Mouse (Mus musculus) frontal cortex, postnatal 10 days (tissue): Measurements from ENCODE around the gene Pltp.

ENCODE experiments used
- DNase-seq, 2 experiments: peaks; one replicate each; pipeline ENCODE4 v3.0.0; 2022; ENCODE audit warnings: low spot score in 2 of 2, mixed read lengths in 1 of 2

Gene Pltp

GRCm38 (mm10) chr2:164850061-164850460, 7.5 kb downstream of the Pltp start:
- DNase-seq: no peak

GRCm38 (mm10) chr2:164845782-164846181, 11.7 kb downstream of the Pltp start:
- DNase-seq: no peak

GRCm38 (mm10) chr2:164835164-164835563, 22.3 kb downstream of the Pltp start:
- no peak for DNase-seq

DNA sequence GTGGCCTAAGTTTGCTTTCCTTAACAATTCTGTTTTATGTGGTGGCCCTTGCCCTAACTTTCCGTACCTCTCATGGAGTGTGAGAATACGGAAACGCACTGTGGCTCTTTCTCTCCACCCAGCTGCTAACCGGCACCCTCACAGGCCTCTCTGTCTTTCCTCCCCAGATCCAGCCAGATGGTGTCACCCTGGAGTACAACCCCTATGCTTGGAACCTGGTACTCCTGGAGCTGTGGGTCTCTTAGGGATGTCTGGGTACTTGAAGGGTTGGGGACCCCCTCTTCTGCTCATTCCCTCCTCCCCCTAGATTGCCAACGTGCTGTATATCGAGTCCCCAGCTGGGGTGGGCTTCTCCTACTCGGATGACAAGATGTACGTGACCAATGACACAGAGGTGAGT, 23.0 kb downstream of the Pltp start:
- no peak for DNase-seq

DNA sequence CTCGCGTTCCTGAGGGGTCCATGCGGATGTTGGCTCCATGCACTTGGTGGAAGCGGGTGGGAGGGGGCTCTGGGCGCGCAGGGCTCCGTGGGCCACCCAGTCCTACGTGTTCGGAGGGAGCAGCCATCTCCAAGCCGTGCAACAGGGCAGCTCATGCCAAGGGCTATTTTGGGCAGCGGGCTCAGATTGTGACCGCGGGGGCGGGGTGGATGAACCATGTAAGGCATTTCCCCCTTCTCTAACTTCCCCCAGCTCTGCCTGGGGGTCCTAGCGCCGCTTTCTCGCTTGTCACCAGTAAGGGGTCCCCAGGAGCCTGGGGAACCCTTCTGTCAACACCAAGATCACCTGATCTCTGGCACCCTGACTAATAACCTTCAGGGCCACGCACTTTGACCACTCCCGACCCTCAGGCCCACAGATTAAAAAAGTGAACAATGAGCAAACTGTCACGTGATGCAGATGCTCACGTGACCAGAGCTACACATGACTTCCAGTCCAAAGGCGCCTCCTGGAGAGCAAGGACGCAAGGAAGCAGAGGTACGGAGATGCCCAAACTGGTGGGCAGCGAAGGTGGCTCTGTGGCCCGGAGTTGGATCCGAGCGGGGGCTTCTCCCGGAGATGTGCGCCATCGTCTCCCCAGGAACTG, 24.1 kb downstream of the Pltp start, which contains the start of gene Neurl2:
Neurl2 (minus strand) TSS at position 143 of the 646 bp plus-strand sequence.
- DNase-seq: peak; percentile 88 to 89

DNA sequence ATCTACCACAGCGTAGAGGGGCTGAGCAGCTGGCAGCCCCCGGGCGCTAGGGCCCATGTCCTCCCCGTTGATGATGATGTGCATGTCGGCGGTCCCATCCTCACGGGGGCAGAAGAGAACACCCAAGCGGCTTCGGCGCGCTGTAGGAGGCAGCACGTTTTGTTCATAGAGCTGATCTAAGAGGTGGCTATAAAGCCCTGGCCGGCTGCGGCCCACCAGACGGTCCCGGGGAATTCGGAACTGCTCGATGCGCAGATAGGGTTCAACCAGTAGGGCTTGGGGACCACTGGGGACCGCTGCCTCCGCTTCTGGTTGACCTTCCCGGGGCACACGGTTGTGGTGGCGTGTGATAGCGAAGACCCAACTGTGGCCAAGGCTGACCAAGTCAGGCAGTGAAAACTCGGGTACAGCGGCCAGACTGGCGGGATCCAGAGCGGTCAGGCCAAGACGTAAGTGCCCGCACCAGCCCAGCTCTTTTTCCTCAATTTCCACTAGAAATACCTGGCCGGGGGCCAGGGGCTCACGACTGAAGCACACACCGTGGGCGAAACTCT, 24.7 kb downstream of the Pltp start, which contains the start of gene Ctsa:
Ctsa (plus strand) TSS at position 126 of the 554 bp plus-strand sequence.
- DNase-seq: peak; percentile 71 to 78

- no peak for DNase-seq
Measured at GRCm38 (mm10) chr2:164832032-164832747, 25.3 kb downstream of the Pltp start.

GRCm38 (mm10) chr2:164831029-164831428, 26.5 kb downstream of the Pltp start:
- DNase-seq: no peak

DNA sequence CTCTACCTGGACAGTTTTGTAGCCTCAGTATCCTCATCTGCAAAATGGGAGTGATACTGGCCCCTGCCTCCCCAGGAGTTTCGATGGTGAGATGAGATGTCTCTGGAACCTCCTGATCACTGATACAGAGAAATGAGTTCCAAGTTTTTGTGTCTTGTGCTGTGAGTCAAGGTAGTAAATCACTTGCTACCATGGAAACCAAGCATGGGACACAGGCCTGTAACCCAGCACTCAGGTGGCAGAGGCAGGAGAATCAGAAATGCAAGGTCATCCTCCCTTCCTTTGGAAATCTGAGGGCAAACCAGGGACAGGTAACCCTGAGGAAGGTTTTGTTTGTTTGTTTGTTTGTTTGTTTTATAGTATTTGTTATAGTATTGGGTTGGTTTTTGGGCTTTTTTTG, 28.4 kb downstream of the Pltp start:
- no peak for DNase-seq

GRCm38 (mm10) chr2:164828437-164828836, 29.1 kb downstream of the Pltp start, which contains the start of gene Spata25:
Spata25 (minus strand) TSS chr2:164828537.
- no peak for DNase-seq

DNA sequence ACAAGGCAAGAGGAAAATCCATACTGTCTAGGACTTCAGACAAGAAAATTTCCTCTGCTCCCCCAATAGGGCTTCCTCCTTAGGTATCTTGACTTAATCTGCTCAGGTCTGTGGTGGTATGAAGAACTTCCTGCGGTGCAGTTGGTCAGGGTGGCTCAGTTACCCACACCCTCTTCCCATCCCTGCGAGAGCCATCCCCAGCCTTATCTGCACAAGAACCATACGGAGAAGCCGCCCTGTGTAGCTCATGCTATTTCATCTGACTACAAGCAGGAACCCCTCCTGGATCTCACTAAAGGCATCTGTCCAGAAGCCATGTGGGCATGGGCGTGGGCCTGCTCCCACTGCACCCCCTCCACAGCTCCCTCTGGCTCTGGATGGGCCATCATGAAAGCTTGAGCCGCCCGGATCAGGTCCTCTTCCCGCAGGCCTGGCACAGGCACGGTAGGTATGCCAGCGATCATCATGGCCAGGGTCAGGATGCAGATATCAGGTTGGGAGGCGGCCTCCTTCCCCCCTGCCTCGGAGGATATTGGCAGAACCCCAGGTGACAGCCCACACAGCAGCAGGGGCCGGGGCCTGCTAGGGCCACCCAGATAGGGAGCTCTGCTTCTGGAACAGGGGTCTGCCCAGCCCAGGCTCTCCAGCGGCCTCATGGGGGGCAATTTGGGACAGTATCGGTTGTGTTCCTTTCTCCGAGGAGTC, 30.2 kb downstream of the Pltp start:
- no peak for DNase-seq

DNA sequence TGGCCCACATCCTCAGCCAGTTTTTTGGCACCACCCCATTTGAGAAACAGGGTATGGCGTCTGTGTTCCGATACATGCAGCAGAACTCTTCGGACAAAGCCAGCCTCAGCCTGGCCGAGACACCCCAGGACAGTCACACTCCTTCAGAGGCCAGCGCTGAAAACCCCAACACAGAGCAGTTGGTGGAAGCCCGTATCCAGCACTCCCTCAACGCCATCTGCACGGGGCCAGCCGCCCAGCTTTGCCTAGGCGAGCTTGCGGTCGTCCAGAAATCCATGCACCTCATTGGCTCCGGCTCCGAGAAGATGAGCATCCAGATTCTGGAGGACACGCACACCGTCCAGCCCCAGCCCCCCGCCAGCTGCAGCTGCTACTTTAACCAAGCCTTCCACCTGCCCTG, 32.0 kb downstream of the Pltp start:
- no peak for DNase-seq

GRCm38 (mm10) chr2:164823969-164824368, 33.5 kb downstream of the Pltp start:
- no peak for DNase-seq

GRCm38 (mm10) chr2:164823181-164823585, 34.3 kb downstream of the Pltp start:
- no peak for DNase-seq

DNA sequence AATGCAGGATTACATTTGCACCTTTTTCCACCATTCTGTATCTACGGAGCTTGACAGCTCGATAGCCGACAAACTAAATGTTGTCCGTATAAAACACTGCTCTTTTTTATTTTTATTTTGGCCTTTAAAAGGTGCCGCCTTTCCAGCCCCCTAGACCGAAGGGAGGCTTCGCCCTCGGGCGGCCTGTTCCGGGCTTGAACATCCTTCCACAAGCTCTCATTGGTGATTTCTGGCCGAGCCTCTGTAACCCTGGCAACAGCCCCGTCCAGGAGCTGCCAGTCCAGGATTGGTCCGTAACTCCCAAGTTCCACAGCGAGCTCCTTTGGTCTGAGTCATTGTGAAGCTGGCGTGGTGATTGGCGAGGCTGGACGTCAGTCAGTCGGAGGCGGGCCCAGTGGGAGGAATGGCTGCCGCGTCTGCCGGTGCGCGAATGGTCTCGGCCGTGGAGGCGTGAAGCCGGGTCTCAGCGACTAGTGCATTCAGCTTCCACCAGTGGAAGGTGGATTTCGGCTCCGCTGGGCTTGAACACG, 34.8 kb downstream of the Pltp start, which contains the start of gene Zswim1:
Zswim1 (plus strand) TSS at position 51 of the 530 bp plus-strand sequence.
- DNase-seq: peak; percentile 99 to 100

DNA sequence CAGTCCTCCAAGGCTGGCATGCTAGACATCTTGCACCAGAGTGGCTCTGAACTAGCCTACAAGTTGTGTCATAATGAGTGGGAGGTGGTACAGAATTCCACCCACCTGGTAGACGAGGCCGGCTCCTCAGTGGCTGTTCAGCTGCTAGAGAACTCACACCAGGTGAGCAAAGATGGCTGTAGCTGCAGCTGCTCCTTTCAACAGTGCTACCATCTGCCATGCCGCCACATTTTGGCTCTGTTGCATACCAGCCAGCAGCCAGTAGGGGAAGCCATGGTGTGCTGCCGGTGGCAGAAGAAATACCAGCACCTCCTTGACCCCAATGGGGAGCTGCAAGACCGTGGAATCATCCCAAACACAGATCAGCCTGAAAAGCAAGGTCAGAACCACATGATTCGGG, 36.5 kb downstream of the Pltp start:
- DNase-seq: no peak

DNA sequence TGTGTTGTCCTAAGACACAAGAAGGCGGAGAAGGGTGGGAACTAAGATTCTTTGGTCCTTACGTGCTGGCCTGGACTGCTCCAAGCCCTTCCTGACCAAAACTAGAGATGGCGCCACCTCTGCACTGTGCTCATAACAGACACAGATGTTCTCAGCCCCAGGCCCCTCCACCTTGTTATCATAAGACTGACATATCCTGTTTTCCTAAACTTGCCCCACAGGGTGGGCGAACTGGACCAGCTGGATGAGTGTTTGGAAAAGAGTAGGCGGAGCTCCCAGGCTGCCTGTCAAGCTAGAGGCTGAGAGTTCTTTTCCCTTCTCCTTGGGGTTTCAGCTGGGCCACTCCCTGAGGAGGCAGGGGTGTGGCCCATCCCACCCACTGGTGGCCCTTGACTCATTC, 39.8 kb downstream of the Pltp start:
- no peak for DNase-seq

GRCm38 (mm10) chr2:164817206-164817605, 40.3 kb downstream of the Pltp start:
- no peak for DNase-seq

DNA sequence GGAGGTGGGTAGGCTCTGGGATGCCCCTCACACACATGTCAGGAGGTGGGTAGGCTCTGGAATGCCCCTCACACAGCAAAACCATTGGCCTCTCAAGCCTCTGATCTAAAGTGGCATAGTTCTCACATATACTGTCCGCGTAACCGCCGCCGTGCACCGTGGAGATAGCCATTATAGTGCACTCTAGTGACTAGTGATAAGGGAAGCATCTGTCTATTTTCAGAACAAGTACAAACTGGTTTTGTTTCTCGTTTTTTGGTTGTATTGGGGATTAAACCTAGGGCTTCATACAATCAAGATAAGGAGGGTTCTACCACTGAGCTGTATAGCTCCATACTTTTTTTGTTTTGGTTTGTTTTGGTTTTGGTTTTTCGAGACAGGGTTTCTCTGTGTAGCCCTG, 41.7 kb downstream of the Pltp start:
- no peak for DNase-seq

GRCm38 (mm10) chr2:164815348-164815747, 42.2 kb downstream of the Pltp start:
- no peak for DNase-seq

DNA sequence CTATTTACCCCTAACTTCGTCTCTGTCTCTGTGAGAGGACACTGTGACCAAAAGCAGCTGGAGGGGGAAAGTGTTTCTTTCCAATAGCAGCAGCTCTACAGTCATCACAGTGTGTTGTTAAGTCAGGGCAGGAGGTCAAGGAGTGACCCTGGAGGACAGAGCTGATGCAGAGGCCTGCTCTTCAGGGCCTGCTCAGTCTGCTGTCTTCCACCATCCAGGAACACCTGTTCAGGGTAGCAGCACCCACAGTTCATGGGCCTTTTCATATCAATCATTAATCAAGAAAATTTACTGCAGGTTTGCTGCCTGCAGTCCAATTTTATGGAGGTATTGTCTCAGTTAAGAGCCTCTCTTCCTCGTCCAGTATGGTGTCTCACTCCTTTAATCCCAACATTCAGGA, 44.0 kb downstream of the Pltp start:
- DNase-seq: no peak

- DNase-seq: no peak
Measured at GRCm38 (mm10) chr2:164806614-164807013, 50.9 kb downstream of the Pltp start.
